Mouse (Mus musculus) bone marrow macrophage, adult 2 months (primary cell): Measurements from ENCODE around the gene Cgnl1.

Experiments
- CTCF ChIP-seq: IDR thresholded peaks from 2 replicates; pipeline ENCODE4 v1.5.1; 2012; ENCODE audit warnings: low read depth, mild to moderate bottlenecking, low read length, moderate library complexity
- POLR2A ChIP-seq: IDR thresholded peaks from 2 replicates; pipeline ENCODE4 v1.6.1; 2012; ENCODE audit warnings: mild to moderate bottlenecking, low read depth, low read length, borderline replicate concordance

DNA sequence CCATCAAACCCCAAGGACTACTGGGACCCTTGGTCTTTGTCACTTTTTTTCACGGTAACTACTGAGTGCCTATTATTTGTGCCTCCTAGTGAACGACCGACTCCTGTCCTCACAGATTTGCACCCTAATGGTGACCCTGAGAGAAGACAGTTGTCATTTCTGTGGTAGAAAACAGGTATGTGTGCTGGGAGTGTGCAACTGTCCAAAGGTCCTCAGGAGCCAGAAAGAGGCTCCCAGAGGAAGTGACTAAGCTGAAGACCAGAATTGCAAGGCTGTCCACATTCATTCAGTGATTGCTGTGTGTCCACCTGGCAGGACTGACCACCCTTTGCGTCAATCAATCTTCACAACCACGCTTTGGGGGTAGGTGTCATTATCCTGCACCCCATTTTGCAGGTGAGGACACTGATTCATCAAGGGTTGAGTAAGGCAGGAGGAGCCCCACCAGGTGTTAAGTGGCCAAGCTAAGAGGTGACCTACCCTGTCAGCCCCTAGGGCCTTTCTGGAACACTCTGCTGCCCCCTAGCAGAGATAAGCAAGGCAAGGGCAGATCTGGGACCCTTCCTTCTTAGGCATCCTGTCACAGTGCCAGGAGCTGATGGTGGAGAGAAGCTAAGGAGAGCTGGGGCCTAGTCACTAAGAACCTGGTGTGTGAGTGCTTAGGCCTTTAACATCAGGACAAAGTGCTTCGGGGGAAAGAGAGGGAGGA, 178.7 kb downstream of the Cgnl1 start:
- no peak for TF ChIP-seq CTCF
- no peak for TF ChIP-seq POLR2A
